Mouse (Mus musculus) G1E-ER4 (cell line): Measurements from ENCODE around the gene Lrrc4c. TPM values are rescaled to one million over a fixed set of nuclear protein-coding genes. Genes with fewer than 3 reads are reported as not detected.

ENCODE experiments used
- GATA1 ChIP-seq: IDR thresholded peaks from one replicate; pipeline ENCODE4 v1.8.0; 2012; ENCODE audit warnings: low read length, inconsistent platforms
- polyA plus RNA-seq: library from polyadenylated mRNA; stranded (reverse); fragments of >175 nt; gene quantifications from 2 replicates; pipeline ENCODE4 v1.2.3, GENCODE M21; 2012

The Lrrc4c gene
- polyA plus RNA-seq, 1 experiment = not detected

GRCm38 (mm10) chr2:97036401-97036800, 718.4 kb downstream of the Lrrc4c start:
- TF ChIP-seq GATA1 = no peak

GRCm38 (mm10) chr2:97037024-97037814, 719.2 kb downstream of the Lrrc4c start:
- no peak for TF ChIP-seq GATA1

- TF ChIP-seq GATA1 = no peak
These were observed 726.0 kb downstream of the Lrrc4c start for GRCm38 (mm10) chr2:97044016-97044415.

- TF ChIP-seq GATA1 = no peak
These were observed 727.7 kb downstream of the Lrrc4c start for GRCm38 (mm10) chr2:97045628-97046027.

GRCm38 (mm10) chr2:97080156-97080555, 762.2 kb downstream of the Lrrc4c start:
- TF ChIP-seq GATA1 = no peak

- no peak for TF ChIP-seq GATA1
These were observed 780.0 kb downstream of the Lrrc4c start for GRCm38 (mm10) chr2:97097965-97098364.

GRCm38 (mm10) chr2:97103398-97104162, 785.6 kb downstream of the Lrrc4c start:
- TF ChIP-seq GATA1 = no peak

GRCm38 (mm10) chr2:97124246-97124645, 806.3 kb downstream of the Lrrc4c start:
- TF ChIP-seq GATA1 = no peak

- no peak for TF ChIP-seq GATA1
These were observed 820.5 kb downstream of the Lrrc4c start for GRCm38 (mm10) chr2:97138454-97138853.

GRCm38 (mm10) chr2:97151626-97152194, 833.7 kb downstream of the Lrrc4c start:
- no peak for TF ChIP-seq GATA1

GRCm38 (mm10) chr2:97165745-97166144, 847.8 kb downstream of the Lrrc4c start:
- no peak for TF ChIP-seq GATA1

GRCm38 (mm10) chr2:97178399-97178798, 860.4 kb downstream of the Lrrc4c start:
- TF ChIP-seq GATA1 = no peak

- TF ChIP-seq GATA1 = no peak
These were observed 879.1 kb downstream of the Lrrc4c start for GRCm38 (mm10) chr2:97196968-97197606.

- no peak for TF ChIP-seq GATA1
These were observed 915.0 kb downstream of the Lrrc4c start for GRCm38 (mm10) chr2:97232966-97233365.

- no peak for TF ChIP-seq GATA1
These were observed 916.1 kb downstream of the Lrrc4c start for GRCm38 (mm10) chr2:97234074-97234473.

GRCm38 (mm10) chr2:97274651-97275050, 956.7 kb downstream of the Lrrc4c start:
- TF ChIP-seq GATA1 = no peak
